Mouse (Mus musculus): ENCODE measurements around the gene Tada1. TPM values are rescaled to one million over a fixed set of nuclear protein-coding genes. Genes with fewer than 3 reads are reported as not detected.

Tada1 gene
- total RNA-seq, 2 experiments from 2014 or later = 3.8 to 4.5 TPM

Other genes with a start within 250 kb of the Tada1 start
- gene Gpa33, start 248.9 kb upstream of the Tada1 start, total RNA-seq (2021) = not detected
- gene Mael, start 140.3 kb upstream of the Tada1 start, total RNA-seq (2021) = not detected
- gene Ildr2, start 125.0 kb upstream of the Tada1 start, total RNA-seq (2021) = 1 to 10 TPM; 1.3 to 1.8 TPM
- gene Pogk, start 30.8 kb downstream of the Tada1 start, total RNA-seq (2021) = 10 to 100 TPM in 1 of 2 experiments, 1 to 10 TPM in 1; 9.3 to 13.3 TPM
- gene Gm4846, start 118.5 kb downstream of the Tada1 start, total RNA-seq (2021) = not detected

All from gastrocnemius, adult 18-20 months (tissue).